14 mouse cellular contexts compared by ENCODE assay signal in the genomic region with DNA sequence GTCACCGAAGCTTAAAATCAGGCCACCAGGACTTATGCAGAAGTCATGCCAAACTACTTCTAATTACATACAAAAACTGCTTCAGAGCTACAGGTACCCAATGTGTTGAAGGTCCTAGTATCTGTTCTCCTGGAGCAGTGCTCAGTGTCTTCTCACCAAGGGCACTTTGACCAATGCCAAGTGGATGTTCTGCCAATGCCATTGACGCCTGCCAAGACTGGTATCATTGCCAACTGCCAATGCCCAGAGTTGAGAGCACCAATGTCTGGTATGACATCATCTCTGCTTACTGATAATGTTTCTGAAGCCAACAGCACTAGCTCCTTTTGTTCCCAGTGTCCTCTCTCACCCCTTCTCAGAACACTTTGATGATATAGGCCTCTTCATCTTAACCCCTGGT.
DNase-seq lines count a peak whose midpoint lies in the region; ATAC-seq lines count a peak whose summit lies in the region.
"Had no signal": no experiment of that assay in that cellular context is flagged by ENCODE, and none has a peak within 500 bp of the region (broad histone marks: within the 10 kb centered on the region; RNA-seq: fewer than 3 reads in every experiment).

No protein-coding gene starts in this region.

- 81% methylated on average over 2 of the region's 2 CpGs for WGBS in heart, embryonic 12.5 days
- WGBS in neural tube, embryonic 15.5 days, result 83% methylated on average over 2 of the region's 2 CpGs

- no peaks in the 10 kb centered on the region for H3K9me3 ChIP-seq in heart, embryonic 12.5 days (replicated peaks)
- H3K9me3 ChIP-seq in neural tube, embryonic 15.5 days (replicated peaks), result no peaks in the 10 kb centered on the region
- H3K9me3 ChIP-seq: neural tube, embryonic 13.5 days; stomach, embryonic 15.5 days had no signal

- no peaks in the 10 kb centered on the region for H3K4me1 ChIP-seq in heart, embryonic 12.5 days (replicated peaks)
- no peaks in the 10 kb centered on the region for H3K4me1 ChIP-seq in neural tube, embryonic 15.5 days
- H3K4me1 ChIP-seq: neural tube, embryonic 13.5 days; stomach, embryonic 15.5 days had no signal

- ATAC-seq in heart, embryonic 12.5 days (ENCODE audit: insufficient number of reproducible peaks, low FRiP score), result no peak
- no peak for ATAC-seq in neural tube, embryonic 15.5 days (ENCODE audit: low FRiP score)
- ATAC-seq: Patski had no signal

- intact Hi-C loops in gastrocnemius, postnatal 36 days (cut with DNase I), result no loop called here

- H3K4me3 ChIP-seq in heart, embryonic 12.5 days, result no peak overlapping the region
- no peak overlapping the region for H3K4me3 ChIP-seq in neural tube, embryonic 15.5 days (replicated peaks)
- H3K4me3 ChIP-seq: neural tube, embryonic 13.5 days; stomach, embryonic 15.5 days had no signal

- no peaks in the 10 kb centered on the region for H3K36me3 ChIP-seq in heart, embryonic 12.5 days
- H3K36me3 ChIP-seq in neural tube, embryonic 15.5 days, result no peaks in the 10 kb centered on the region
- H3K36me3 ChIP-seq: neural tube, embryonic 13.5 days; stomach, embryonic 15.5 days had no signal

- H3K9ac ChIP-seq in heart, embryonic 12.5 days, result no peak overlapping the region
- H3K9ac ChIP-seq in neural tube, embryonic 15.5 days (replicated peaks), result no peak overlapping the region
- H3K9ac ChIP-seq: neural tube, embryonic 13.5 days; stomach, embryonic 15.5 days had no signal

- H3K4me2 ChIP-seq in heart, embryonic 12.5 days, result no peak overlapping the region
- no peak overlapping the region for H3K4me2 ChIP-seq in neural tube, embryonic 15.5 days
- H3K4me2 ChIP-seq: liver, embryonic 11.5 days; neural tube, embryonic 13.5 days; stomach, embryonic 15.5 days had no signal

- H3K27ac ChIP-seq in heart, embryonic 12.5 days (ENCODE audit: poor library complexity, severe bottlenecking), result no peak overlapping the region
- no peak overlapping the region for H3K27ac ChIP-seq in neural tube, embryonic 15.5 days (replicated peaks)
- H3K27ac ChIP-seq: neural tube, embryonic 13.5 days; stomach, embryonic 15.5 days had no signal

- peak; percentile 98 for DNase-seq in heart, adult 11 months
- peak; percentile 31 for DNase-seq in Muller cell, postnatal 12 days (ENCODE audit: inconsistent ontology term)
- DNase-seq in cerebellum, adult 11-12 months, result peak; percentile 98
- peak; percentile 55 for DNase-seq in gastrocnemius, postnatal 36 days
- DNase-seq in c-Kit-positive CD71-positive TER-119-positive erythroid progenitor cells, embryonic 14.5 days (ENCODE audit: low spot score), result no peak
- no peak for DNase-seq in embryo, embryonic 10.5 days (ENCODE audit: low spot score)
- DNase-seq: B cell, adult 2 months; kidney, adult 18-20 months had no signal

- no peaks in the 10 kb centered on the region for H3K27me3 ChIP-seq in heart, embryonic 12.5 days (replicated peaks)
- H3K27me3 ChIP-seq in neural tube, embryonic 15.5 days (replicated peaks), result no peaks in the 10 kb centered on the region
- H3K27me3 ChIP-seq: neural tube, embryonic 13.5 days; stomach, embryonic 15.5 days had no signal

Comparison
In these comparisons a context has a peak if more than half of its experiments do, and no peak if none do; other contexts are left out.
1. DNase-seq: peak in heart, adult 11 months (single experiment), Muller cell, postnatal 12 days (single experiment), cerebellum, adult 11-12 months (single experiment) and gastrocnemius, postnatal 36 days (2 of 2); none in c-Kit-positive CD71-positive TER-119-positive erythroid progenitor cells, embryonic 14.5 days (single experiment) and embryo, embryonic 10.5 days (single experiment).